Mouse (Mus musculus): Measurements from ENCODE around the gene Espl1. TPM values are rescaled to one million over a fixed set of nuclear protein-coding genes. Genes with fewer than 3 reads are reported as not detected.
A peak's percentile ranks its signal among the peaks of the same experiment; 100 is the strongest.

Gene Espl1
- total RNA-seq (2017), result 0.76 to 4.6 TPM (median 4.0 TPM) in 3 replicates

GRCm38 (mm10) chr15:102295633-102296367, at the start of gene Espl1:
Espl1 (plus strand) TSS chr15:102296266.
- peak; percentile 100 for ATAC-seq (replicated peaks; ENCODE audit: insufficient number of reproducible peaks, low FRiP score, low TSS enrichment, poor library complexity, severe bottlenecking)

GRCm38 (mm10) chr15:102246866-102247251, 49.2 kb upstream of the Espl1 start:
- peak; percentile 12; the same call in 1 of the 2 replicates for ATAC-seq (replicated peaks; ENCODE audit: insufficient number of reproducible peaks, low FRiP score, low TSS enrichment, poor library complexity, severe bottlenecking)

- ATAC-seq (replicated peaks; ENCODE audit: insufficient number of reproducible peaks, low FRiP score, low TSS enrichment, poor library complexity, severe bottlenecking), result peak; percentile 32; the same call in 1 of the 2 replicates
Measured at GRCm38 (mm10) chr15:102247252-102248130, 48.6 kb upstream of the Espl1 start.

DNA sequence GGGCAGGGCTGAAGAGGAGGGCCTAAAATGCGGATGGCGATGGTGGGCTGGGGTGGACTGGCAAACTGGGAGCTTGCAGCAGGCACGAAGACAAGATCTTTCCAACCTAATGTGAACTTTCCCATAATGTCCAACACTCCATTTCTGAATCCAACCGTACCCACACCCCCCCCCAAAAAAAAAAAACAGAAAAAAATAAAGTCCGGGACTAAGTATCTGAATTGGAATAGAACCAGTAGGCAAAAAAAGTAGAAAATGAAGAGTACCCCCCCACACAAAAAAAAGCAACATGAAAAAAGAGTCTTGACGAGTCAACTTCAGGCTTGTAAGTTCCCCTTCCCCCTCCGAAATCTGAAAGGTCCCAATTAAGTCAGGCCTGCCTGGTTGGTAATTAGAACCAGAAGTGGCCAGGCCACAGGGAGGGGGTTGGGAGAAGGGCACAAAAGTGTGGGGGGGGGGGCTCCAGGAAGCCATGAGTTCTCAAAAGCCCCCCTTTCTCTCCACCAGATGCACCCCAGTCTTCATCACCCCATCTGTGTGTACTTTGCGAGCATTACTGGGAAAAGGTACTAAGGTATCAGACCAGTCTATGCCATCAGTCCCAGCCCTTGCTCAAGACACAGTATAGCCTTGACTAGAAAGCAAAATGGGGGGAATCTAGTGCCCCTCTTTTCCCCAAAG, 47.8 kb upstream of the Espl1 start:
- no peak for ATAC-seq (replicated peaks; ENCODE audit: insufficient number of reproducible peaks, low FRiP score, low TSS enrichment, poor library complexity, severe bottlenecking)

- no peak for ATAC-seq (replicated peaks; ENCODE audit: insufficient number of reproducible peaks, low FRiP score, low TSS enrichment, poor library complexity, severe bottlenecking)
Measured at GRCm38 (mm10) chr15:102248812-102249191, 47.3 kb upstream of the Espl1 start.

DNA sequence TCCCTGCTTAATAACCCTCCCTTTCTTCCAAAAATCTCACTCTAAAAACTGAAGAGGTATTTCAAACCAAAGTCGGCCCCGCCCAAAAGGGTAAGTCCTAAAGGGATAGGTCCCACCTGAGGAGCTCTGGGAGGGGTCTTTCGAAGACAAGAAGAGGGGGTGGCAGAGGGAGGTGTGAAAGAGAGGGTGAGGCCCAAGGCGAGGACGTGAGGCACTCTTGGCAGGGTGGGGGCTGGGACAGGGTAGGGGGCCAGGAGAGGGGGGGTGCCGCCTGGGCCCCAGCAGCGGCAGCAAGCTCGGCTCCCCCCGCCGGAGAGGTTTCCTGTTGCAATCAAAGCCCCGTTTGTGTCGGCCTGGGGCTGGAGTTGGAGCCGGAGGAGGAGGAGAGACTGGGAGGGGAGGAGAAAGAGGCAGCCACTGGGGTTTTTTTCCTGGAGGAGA, 46.8 kb upstream of the Espl1 start:
- no peak for ATAC-seq (replicated peaks; ENCODE audit: insufficient number of reproducible peaks, low FRiP score, low TSS enrichment, poor library complexity, severe bottlenecking)

DNA sequence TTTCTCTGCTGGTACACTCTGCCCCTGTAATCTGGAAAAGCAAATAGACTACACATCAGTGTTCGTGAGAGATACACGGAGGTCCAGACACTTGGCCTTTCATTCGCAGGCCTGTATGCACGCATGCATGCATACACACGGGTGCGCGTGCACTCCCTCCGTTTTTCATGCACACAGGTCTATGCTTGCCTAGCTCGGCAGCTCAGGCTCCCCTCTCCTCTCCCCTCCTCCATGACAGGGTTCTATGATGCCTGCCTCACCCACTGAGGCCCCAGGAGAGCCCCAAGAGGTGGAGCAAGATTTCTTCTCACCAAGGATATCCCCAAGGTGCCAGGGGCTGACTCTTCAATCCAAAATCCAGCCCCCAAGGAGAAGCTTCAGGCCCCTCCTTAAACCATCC, 46.1 kb upstream of the Espl1 start:
- ATAC-seq (replicated peaks; ENCODE audit: insufficient number of reproducible peaks, low FRiP score, low TSS enrichment, poor library complexity, severe bottlenecking), result no peak

GRCm38 (mm10) chr15:102250521-102250920, 45.5 kb upstream of the Espl1 start:
- ATAC-seq (replicated peaks; ENCODE audit: insufficient number of reproducible peaks, low FRiP score, low TSS enrichment, poor library complexity, severe bottlenecking), result no peak

- ATAC-seq (replicated peaks; ENCODE audit: insufficient number of reproducible peaks, low FRiP score, low TSS enrichment, poor library complexity, severe bottlenecking), result no peak
Measured at GRCm38 (mm10) chr15:102255547-102256255, 40.4 kb upstream of the Espl1 start.

- ATAC-seq (replicated peaks; ENCODE audit: insufficient number of reproducible peaks, low FRiP score, low TSS enrichment, poor library complexity, severe bottlenecking), result no peak
Measured at GRCm38 (mm10) chr15:102256431-102257201, 39.5 kb upstream of the Espl1 start.

GRCm38 (mm10) chr15:102257202-102258075, 38.6 kb upstream of the Espl1 start, which contains the start of gene Rarg:
Rarg (minus strand) TSS chr15:102257517.
- no peak for ATAC-seq (replicated peaks; ENCODE audit: insufficient number of reproducible peaks, low FRiP score, low TSS enrichment, poor library complexity, severe bottlenecking)

- no peak for ATAC-seq (replicated peaks; ENCODE audit: insufficient number of reproducible peaks, low FRiP score, low TSS enrichment, poor library complexity, severe bottlenecking)
Measured at GRCm38 (mm10) chr15:102258076-102258470, 38.0 kb upstream of the Espl1 start.

- no peak for ATAC-seq (replicated peaks; ENCODE audit: insufficient number of reproducible peaks, low FRiP score, low TSS enrichment, poor library complexity, severe bottlenecking)
Measured at GRCm38 (mm10) chr15:102258581-102259253, 37.3 kb upstream of the Espl1 start.

DNA sequence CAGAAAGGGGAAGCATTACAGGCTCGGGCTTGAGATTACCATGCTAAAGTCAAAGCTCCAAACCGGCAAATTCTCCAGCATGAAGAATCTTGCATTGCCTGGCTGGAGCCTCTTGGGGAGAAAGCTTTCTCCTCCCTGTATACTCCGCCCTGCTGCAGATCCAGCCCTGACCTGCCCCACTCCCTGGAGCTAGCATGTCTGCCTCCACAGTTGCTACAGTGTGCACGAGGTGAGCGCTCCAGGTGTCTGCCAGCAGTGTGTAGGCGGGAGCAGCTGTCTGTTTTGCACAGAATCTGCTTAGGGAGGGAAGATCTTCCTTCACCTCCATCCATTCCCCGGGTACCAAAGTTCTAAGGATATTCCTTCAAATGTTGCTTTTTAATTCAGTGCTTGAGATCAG, 33.5 kb upstream of the Espl1 start:
- no peak for ATAC-seq (replicated peaks; ENCODE audit: insufficient number of reproducible peaks, low FRiP score, low TSS enrichment, poor library complexity, severe bottlenecking)

- ATAC-seq (replicated peaks; ENCODE audit: insufficient number of reproducible peaks, low FRiP score, low TSS enrichment, poor library complexity, severe bottlenecking), result no peak
Measured at GRCm38 (mm10) chr15:102263037-102263436, 33.0 kb upstream of the Espl1 start.

DNA sequence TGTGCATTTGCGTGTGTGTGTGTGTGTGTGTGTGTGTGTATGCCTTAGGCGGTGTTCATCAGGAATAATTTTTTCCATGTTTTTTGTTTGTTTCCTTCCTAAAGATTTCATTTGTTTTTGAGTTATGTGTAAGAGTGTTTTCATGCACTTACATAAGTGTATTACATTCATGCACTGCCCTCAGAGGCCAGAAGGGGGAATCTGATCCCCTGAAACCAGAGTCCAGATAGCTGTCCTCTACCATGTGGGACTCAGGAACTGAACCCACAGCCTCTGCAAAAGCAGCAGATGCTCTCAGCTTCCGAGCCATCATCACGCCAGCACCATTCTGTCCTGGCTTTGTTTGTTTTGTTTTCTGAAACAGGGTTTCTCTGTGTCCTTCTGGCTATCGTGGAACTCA, 30.5 kb upstream of the Espl1 start:
- ATAC-seq (replicated peaks; ENCODE audit: insufficient number of reproducible peaks, low FRiP score, low TSS enrichment, poor library complexity, severe bottlenecking), result no peak

Data from monocyte, adult 5-6 weeks (primary cell).